Mouse (Mus musculus) ES-Bruce4 (cell line): ENCODE measurements around the gene Gorab. TPM values are rescaled to one million over a fixed set of nuclear protein-coding genes. Genes with fewer than 3 reads are reported as not detected.

Experiments used
- H3K27ac ChIP-seq: 2 replicates; pipeline ENCODE4 v1.5.1; 2012; ENCODE audit warnings: low read length, inconsistent platforms; ENCODE audit not compliant: insufficient read depth
- H3K27me3 ChIP-seq: 2 replicates; pipeline ENCODE4 v1.6.1; 2012; ENCODE audit warnings: mild to moderate bottlenecking, low read length, inconsistent platforms; ENCODE audit not compliant: control insufficient read depth, poor library complexity, insufficient read depth, severe bottlenecking
- H3K36me3 ChIP-seq: 2 replicates; pipeline ENCODE4 v1.6.1; 2012; ENCODE audit warnings: inconsistent platforms, mild to moderate bottlenecking, low read length, moderate library complexity; ENCODE audit not compliant: control insufficient read depth, poor library complexity, insufficient read depth, severe bottlenecking
- H3K4me1 ChIP-seq: one replicate; pipeline ENCODE4 v1.8.1; 2011; ENCODE audit warnings: low read length; ENCODE audit not compliant: control insufficient read depth, insufficient read depth
- H3K4me3 ChIP-seq: 2 replicates; pipeline ENCODE4 v1.5.1; 2011; ENCODE audit warnings: low read depth, mild to moderate bottlenecking, low read length
- H3K9ac ChIP-seq: 2 replicates; pipeline ENCODE4 v1.6.1; 2012; ENCODE audit warnings: low read depth, mild to moderate bottlenecking, inconsistent platforms; ENCODE audit not compliant: poor library complexity, severe bottlenecking
- H3K9me3 ChIP-seq: replicated peaks from 2 replicates; pipeline ENCODE4 v1.6.1; 2012; ENCODE audit warnings: mild to moderate bottlenecking, low read length, inconsistent platforms; ENCODE audit not compliant: control insufficient read depth, poor library complexity, insufficient read depth, severe bottlenecking
- CTCF ChIP-seq: IDR thresholded peaks from one replicate; pipeline ENCODE4 v1.8.1; 2011; ENCODE audit warnings: low read depth, low read length
- EP300 ChIP-seq: IDR thresholded peaks from 2 replicates; pipeline ENCODE4 v1.6.1; 2011; ENCODE audit warnings: low read depth, low read length; ENCODE audit not compliant: insufficient read depth
- POLR2A ChIP-seq: IDR thresholded peaks from one replicate; pipeline ENCODE4 v1.8.1; 2011; ENCODE audit warnings: low read length; ENCODE audit not compliant: insufficient read depth
- polyA plus RNA-seq: library from polyadenylated mRNA; stranded (reverse); fragments of >200 nt; gene quantifications from 2 replicates; pipeline ENCODE4 v1.2.4, GENCODE M21; 2011; ENCODE audit warnings: low read depth; ENCODE audit not compliant: missing spikeins, insufficient read depth, insufficient read length

Gene Gorab
- polyA plus RNA-seq, 1 experiment = 9.8 TPM

- Histone ChIP-seq H3K36me3 (no peaks in the 10 kb centered on the region), H3K27me3 (no peaks in the 10 kb centered on the region), H3K9ac (no peak overlapping the region), H3K9me3 (no peaks in the 10 kb centered on the region), H3K4me3 (no peak overlapping the region), H3K27ac (no peak overlapping the region), H3K4me1 (no peaks in the 10 kb centered on the region)
- TF ChIP-seq CTCF (no peak), EP300 (no peak), POLR2A (no peak)
Measured at GRCm38 (mm10) chr1:163337821-163338220, 65.6 kb downstream of the Gorab start.

Other genes starting within 250 kb of the Gorab start
- gene Prrx1, start 90.0 kb downstream of the Gorab start, polyA plus RNA-seq = 2.6 and 3.2 TPM in 2 replicates